Mouse (Mus musculus): ENCODE results near the gene Psmb7. TPM values are rescaled to one million over a fixed set of nuclear protein-coding genes. Genes with fewer than 3 reads are reported as not detected.

The Psmb7 gene
- total RNA-seq, 2 experiments from 2014 or later = 205 to 234 TPM

DNA sequence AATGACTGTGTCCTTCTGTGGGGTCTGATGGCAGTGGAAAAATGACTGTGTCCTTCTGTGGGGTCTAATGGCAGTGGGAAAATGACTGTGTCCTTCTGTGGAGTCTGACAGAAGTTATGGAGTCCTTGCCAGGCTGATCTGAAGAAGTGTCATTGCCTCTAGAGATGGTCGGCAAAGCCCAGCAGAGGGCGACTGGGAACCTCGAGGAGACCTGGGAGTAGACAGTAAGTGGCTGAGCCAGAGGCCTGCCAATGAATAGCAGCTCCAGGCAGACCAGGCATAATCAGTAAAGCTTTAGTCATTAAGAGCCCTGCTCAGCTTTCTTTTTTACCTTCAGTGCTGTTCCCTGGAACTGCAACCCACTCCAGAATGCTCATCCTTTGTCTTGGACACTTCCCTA is 2.0 kb upstream of the Psmb7 start:
- DNase-seq (ENCODE audit: extremely low spot score in 1 of 2, low spot score in 1 of 2) = peak; percentile 30 to 77

DNA sequence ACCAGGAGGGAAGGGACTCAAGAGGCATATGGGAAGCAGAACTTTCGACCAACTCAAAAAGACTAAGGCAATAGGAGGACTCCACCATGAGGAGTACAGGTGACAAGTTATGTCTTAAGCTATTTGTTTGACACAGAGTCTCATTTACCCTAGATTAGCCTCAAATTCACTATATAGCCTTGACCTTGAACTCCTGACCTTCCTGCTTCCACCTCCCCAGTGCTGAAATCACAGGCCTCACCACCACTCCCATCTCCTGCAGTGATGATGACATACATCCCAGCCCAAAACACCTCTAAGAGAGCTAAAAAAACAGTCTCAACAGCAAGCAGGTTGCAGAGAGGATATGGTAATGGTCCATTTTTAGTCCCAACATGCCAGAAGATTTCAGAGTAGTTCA is 2.1 kb downstream of the Psmb7 start:
- no peak for DNase-seq (ENCODE audit: extremely low spot score in 1 of 2, low spot score in 1 of 2)

DNA sequence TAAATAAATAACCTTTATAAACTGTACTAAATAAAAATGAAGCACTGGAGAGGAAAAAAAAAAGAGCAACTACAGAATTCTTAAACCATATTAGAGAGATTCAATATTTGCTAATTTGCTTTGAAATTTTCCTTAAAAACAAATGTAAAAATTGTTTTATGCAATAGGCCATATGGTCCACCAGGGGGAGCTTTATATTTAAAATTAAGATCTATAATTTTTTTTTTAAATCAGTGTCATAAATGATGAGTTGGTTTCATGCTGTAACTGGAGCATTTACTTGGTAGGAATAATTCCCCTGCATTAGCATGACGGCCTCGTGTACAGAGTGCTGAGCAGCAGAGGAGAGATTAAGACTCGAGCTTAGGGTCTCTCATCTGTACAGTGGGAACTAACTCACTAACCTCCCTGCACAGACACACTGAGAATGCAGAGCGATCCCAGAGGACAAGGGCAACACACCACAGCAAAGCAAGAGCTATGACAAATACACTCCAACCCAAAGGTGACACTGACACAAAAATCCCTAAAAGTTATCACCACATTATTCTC is 6.1 kb downstream of the Psmb7 start:
- no peak for DNase-seq (ENCODE audit: extremely low spot score in 1 of 2, low spot score in 1 of 2)

- no peak for DNase-seq (ENCODE audit: extremely low spot score in 1 of 2, low spot score in 1 of 2)
These were observed 13.3 kb downstream of the Psmb7 start for GRCm38 (mm10) chr2:38630574-38630973.

DNA sequence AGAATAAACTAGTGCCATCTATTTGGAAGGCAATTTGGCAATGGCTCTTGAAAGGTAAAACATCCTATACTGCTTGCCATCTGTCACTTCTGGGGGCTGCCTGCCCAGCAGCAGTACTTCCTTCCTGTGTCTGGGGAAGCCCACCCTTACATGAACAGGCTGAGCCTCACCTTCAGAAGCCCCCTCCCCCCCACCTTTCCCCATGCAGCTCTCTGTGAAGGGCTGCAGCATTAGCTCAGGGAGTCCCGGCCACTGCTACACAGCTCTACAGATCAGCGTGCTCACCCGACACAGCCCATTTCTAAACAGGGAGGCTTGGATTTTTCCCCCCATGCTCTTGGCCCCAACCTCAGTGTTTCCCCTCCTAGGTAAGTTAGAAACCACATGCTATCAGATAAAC is 14.4 kb downstream of the Psmb7 start:
- DNase-seq (ENCODE audit: extremely low spot score in 1 of 2, low spot score in 1 of 2) = no peak

DNA sequence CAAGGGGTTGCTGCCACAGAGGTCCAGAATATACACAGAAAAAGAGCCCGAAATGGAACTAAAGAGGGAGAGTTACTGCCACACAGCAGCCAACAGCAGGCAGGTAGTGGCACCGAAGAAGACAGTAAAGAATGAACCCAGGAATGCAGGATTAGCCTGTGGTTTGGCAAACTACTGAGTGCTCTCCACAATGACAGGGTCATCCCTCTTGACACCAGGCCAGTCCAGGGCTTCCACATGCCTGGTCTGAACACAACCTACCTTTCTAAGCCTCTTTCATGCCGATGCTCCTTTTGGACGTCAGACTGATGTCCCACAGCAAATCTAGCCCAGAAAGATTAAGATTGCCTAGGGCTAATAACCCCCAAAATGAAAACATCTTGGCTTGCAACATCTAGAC is 15.1 kb downstream of the Psmb7 start:
- DNase-seq (ENCODE audit: extremely low spot score in 1 of 2, low spot score in 1 of 2) = no peak

DNA sequence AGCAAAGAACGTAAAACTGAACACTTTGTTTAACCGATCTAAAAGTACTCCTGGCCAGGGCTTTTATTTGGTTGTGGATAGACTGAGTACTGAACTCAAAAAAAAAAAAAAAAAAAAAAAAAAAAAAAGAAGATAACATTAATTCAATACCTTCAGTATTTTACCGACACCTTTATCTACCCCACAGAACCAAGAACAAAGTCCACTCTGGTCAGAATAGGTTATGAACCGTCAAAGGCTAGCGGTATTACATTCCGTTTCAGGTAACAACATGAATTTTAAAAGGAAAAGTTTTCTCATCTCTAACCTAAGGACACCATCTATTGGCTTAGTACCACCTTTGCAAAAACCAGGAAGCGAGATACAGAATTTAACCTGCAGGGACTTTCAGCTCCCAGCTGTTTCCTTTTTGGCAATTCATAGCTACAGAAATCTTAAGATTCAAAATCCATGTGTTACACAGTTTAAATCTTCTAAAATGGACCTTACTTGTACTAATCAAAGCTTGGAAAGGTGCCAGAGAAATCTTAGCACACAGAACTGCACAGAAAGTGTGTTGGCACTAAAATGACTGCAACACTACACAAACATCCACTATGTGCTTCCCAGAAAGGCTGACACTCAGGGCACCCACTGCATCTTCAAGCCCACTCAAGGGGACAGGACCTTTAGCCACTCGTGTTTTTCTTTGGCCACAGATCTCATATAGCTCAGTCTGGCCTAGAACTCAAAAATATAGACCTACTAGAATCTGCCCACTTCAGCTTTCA is 19.9 kb downstream of the Psmb7 start:
- DNase-seq (ENCODE audit: extremely low spot score in 1 of 2, low spot score in 1 of 2) = no peak

- no peak for DNase-seq (ENCODE audit: extremely low spot score in 1 of 2, low spot score in 1 of 2)
These were observed 20.5 kb downstream of the Psmb7 start for GRCm38 (mm10) chr2:38623411-38623810.

- peak in 1 of 2 experiments; percentile 22 for DNase-seq (ENCODE audit: extremely low spot score in 1 of 2, low spot score in 1 of 2)
These were observed 22.3 kb downstream of the Psmb7 start for GRCm38 (mm10) chr2:38621610-38622021.

DNA sequence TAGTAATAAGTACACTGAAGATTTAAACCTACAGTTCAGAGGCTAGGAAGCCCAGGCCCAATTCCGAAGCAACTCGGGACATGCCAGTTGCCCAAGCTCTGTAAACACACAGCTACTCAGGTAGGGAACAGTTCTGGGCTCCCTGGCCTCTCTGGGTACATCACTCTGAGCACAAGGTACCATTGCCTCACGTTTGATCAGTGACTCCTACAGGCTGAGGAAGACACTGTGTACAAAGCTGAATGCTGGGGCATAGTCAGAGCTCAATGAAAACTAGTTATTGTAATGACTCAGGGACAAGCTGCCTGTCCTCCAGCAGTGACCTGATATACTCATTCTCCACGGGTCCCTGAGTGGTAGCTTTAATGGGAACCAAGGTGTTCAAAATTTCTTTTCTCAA is 22.8 kb downstream of the Psmb7 start:
- no peak for DNase-seq (ENCODE audit: extremely low spot score in 1 of 2, low spot score in 1 of 2)

- no peak for DNase-seq (ENCODE audit: extremely low spot score in 1 of 2, low spot score in 1 of 2)
These were observed 24.1 kb downstream of the Psmb7 start for GRCm38 (mm10) chr2:38619777-38620176.

- no peak for DNase-seq (ENCODE audit: extremely low spot score in 1 of 2, low spot score in 1 of 2)
These were observed 26.7 kb downstream of the Psmb7 start for GRCm38 (mm10) chr2:38616956-38617872.

DNA sequence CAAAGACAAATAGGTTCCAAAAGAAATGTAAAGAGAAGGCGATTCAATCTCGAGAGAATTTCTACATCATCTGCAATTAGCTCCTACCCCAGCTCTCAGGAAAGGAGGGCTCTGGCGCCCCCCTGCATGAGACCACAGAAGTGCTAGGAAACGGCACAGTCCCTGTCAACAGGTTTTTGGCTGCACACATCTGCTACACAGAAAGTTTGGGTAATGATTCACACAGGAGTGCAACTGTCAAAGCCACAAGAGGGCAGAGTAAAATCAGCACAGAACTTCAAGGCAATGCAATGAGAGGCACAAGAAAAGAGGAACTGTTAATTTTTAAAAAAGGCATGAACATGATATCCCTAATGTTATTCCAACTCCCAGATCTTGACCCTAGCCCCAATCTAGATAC is 27.8 kb downstream of the Psmb7 start:
- no peak for DNase-seq (ENCODE audit: extremely low spot score in 1 of 2, low spot score in 1 of 2)

DNA sequence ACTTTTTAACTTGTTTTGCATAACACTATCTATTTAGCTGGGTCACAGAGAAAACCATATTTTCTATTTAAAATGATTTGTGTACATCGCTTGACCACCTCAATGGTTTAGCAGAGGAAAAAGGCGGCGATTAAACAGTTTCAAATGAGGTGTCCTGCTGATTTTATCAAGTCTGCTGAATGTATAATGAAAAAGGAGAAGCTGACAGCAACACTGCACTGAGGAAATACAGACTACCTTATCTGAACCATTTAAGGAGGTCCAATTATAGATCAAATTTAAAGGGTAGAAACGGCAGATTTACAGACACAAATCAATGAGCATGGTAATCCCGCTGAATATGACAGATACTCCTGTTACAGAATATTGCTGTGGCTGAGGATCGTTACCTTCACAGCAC is 29.4 kb downstream of the Psmb7 start:
- DNase-seq (ENCODE audit: extremely low spot score in 1 of 2, low spot score in 1 of 2) = no peak

- DNase-seq (ENCODE audit: extremely low spot score in 1 of 2, low spot score in 1 of 2) = no peak
These were observed 30.3 kb downstream of the Psmb7 start for GRCm38 (mm10) chr2:38613576-38613975.

GRCm38 (mm10) chr2:38612596-38612995 is 31.3 kb downstream of the Psmb7 start:
- no peak for DNase-seq (ENCODE audit: extremely low spot score in 1 of 2, low spot score in 1 of 2)

GRCm38 (mm10) chr2:38610161-38610560 is 33.7 kb downstream of the Psmb7 start:
- DNase-seq (ENCODE audit: extremely low spot score in 1 of 2, low spot score in 1 of 2) = no peak

DNA sequence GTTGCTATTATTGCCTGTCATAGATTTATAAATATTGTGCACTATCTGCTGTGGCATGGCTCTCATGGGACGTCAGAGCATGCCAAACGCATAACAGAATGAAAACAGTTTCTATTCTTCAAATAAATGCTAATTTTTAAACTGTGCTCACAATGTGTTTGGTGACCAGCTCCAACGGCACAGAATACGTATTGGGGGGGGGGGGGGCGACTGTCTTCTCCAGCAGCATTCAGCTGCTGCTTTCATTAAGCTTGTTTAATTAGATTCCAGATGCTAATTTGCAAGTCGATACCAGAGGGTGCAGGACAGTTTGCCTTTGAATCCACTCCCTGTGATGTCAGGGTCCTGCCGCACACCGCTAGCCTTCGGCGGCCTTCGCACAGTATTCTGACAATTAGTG is 34.6 kb downstream of the Psmb7 start:
- no peak for DNase-seq (ENCODE audit: extremely low spot score in 1 of 2, low spot score in 1 of 2)

GRCm38 (mm10) chr2:38608831-38609309 is 35.0 kb downstream of the Psmb7 start:
- DNase-seq (ENCODE audit: extremely low spot score in 1 of 2, low spot score in 1 of 2) = no peak

DNA sequence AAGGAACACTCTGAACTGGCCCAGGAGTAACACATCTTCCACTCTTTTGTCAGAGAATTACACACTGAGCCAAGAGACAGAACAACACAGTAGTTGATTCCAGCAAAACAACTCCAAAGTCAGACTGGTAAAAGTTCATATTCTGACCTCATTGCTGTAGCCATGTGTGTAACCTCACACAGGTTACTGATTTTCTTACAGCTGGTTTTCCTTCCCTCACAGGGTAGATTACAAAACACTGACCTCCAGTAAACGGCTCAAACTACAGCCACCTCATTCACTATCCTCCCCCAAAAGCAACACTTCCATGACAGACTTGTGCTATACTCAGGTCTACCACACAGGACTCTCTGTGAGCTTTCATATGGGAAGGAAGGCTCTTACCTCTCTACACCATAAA is 36.2 kb downstream of the Psmb7 start:
- no peak for DNase-seq (ENCODE audit: extremely low spot score in 1 of 2, low spot score in 1 of 2)

DNA sequence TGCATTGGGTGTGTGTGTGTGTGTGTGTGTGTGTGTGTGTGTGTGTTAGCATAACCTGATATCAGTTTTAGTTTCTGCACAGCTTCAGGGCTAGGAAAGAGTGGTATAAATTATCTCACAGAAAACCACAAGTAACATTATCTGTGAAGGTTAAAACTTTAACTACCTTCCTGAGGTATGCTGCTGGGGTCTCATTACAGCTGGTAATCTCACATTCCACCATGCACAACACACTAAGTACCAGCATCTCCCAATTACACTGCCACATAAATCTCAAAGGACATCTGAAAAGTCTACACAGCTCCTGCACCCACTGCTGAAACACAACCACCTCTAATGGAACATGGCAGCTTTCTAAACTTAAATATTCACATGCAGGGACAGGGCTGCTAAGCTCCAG is 43.0 kb downstream of the Psmb7 start:
- no peak for DNase-seq (ENCODE audit: extremely low spot score in 1 of 2, low spot score in 1 of 2)

Measured in layer of hippocampus, postnatal 25 days (tissue).